Mouse (Mus musculus): ENCODE results near the gene Trappc11. TPM values are rescaled to one million over a fixed set of nuclear protein-coding genes. Genes with fewer than 3 reads are reported as not detected.

The Trappc11 gene
- total and polyA plus RNA-seq, 2 experiments, result 12.6 to 25.6 TPM

DNA sequence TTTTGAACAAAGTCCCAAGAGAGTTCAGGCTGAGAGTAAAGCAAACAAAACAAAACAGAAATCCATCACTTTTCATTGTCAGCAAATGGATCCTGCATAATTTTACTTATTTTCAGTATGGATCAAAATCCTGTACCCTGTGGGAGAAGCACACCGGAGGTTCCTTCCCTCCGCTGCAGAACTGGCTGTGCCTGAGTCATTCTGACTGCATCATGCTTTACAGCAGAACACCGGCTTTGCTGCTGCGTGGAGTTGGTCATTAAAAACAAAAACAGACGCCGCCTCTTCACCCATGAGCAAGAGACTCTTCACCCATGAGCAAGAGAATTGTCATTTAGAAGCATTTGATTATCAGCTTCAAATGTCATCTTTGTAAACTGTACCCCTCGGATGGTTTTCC, 27.5 kb upstream of the Trappc11 start:
- Histone ChIP-seq H3K36me3 (ENCODE audit: control insufficient read depth, insufficient read depth, low read length) (no peaks in the 10 kb centered on the region), H3K9ac (ENCODE audit: low read depth, low read length) (no peak overlapping the region), H3K4me3 (ENCODE audit: insufficient read depth, low read depth, low read length) (no peak overlapping the region), H3K27ac (replicated peaks; ENCODE audit: insufficient read depth, low read depth, low read length) (no peak overlapping the region), H3K79me2 (ENCODE audit: control insufficient read depth, insufficient read depth, low read length) (no peaks in the 10 kb centered on the region), H3K4me1 (ENCODE audit: control insufficient read depth, insufficient read depth, low read length) (peaks cover 2% of the 10 kb centered on the region; the same call in 1 of the 2 replicates), H3K27me3 (ENCODE audit: control insufficient read depth, insufficient read depth, low read length) (no peaks in the 10 kb centered on the region)
- no peak for DNase-seq (ENCODE audit: extremely low read depth, low read depth, low spot score)
- WGBS, result 90% methylated on average over 7 of the region's 7 CpGs
- TF ChIP-seq CTCF (IDR thresholded peaks at IDR 0.05; ENCODE audit: low read depth, low read length) (no peak), POLR2A (IDR thresholded peaks at IDR 0.05; ENCODE audit: extremely low read depth, insufficient read depth, low read length) (no peak)

DNA sequence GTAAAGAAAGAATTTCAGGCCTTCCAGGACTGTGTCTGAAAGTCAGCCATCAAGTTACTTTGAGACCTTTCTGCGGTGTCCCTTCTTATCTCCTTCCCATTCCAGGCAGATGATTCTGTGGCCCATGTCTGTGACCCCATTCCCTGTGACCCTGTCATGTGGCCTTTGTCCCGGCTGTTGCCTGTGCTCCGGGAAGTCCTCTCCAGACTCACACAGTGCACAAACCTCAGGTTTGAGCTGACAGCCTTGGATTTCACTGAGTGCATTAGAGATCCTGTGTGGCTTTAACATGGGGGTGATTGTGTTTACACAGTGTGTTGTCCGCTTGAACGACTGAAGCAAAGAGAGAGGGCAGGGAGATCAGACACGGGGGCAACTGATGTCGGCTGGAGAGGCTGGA, 25.0 kb upstream of the Trappc11 start:
- no peaks in the 10 kb centered on the region for H3K36me3 ChIP-seq (ENCODE audit: control insufficient read depth, insufficient read depth, low read length)
- H3K4me3 ChIP-seq (ENCODE audit: insufficient read depth, low read depth, low read length), result no peak overlapping the region
- H3K79me2 ChIP-seq (ENCODE audit: control insufficient read depth, insufficient read depth, low read length), result no peaks in the 10 kb centered on the region
- no peak overlapping the region for H3K9ac ChIP-seq (ENCODE audit: low read depth, low read length)
- no peaks in the 10 kb centered on the region for H3K27me3 ChIP-seq (ENCODE audit: control insufficient read depth, insufficient read depth, low read length)
- peaks cover 2% of the 10 kb centered on the region; the same call in 1 of the 2 replicates for H3K4me1 ChIP-seq (ENCODE audit: control insufficient read depth, insufficient read depth, low read length)
- 14% methylated on average over 7 of the region's 7 CpGs for WGBS
- peak; percentile 53 for DNase-seq (ENCODE audit: extremely low read depth, low read depth, low spot score)
- H3K27ac ChIP-seq (replicated peaks; ENCODE audit: insufficient read depth, low read depth, low read length), result no peak overlapping the region
- no peak for TF ChIP-seq CTCF (IDR thresholded peaks at IDR 0.05; ENCODE audit: low read depth, low read length)
- TF ChIP-seq POLR2A (IDR thresholded peaks at IDR 0.05; ENCODE audit: extremely low read depth, insufficient read depth, low read length), result no peak

DNA sequence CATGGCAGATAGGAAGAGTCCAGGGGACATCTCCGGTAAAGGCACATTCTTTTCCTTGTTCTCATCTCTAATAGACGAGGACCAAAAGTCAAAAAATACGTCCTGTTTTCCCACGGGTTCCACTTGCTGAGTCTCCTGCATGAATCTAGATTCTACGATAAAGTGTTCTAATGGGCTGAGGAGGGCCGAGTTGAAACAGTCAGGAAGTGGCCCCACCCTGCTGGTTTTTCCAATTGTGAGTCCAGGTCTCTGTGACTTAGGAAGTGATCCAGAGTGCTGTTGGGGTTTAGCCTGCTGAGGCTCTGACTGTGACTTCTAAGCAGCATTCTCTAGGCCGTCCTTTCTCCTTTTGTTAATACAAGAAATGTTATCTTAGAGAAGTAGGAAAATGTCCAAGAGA, 23.2 kb upstream of the Trappc11 start:
- no peaks in the 10 kb centered on the region for H3K79me2 ChIP-seq (ENCODE audit: control insufficient read depth, insufficient read depth, low read length)
- H3K27ac ChIP-seq (replicated peaks; ENCODE audit: insufficient read depth, low read depth, low read length), result no peak overlapping the region
- H3K27me3 ChIP-seq (ENCODE audit: control insufficient read depth, insufficient read depth, low read length), result no peaks in the 10 kb centered on the region
- DNase-seq (ENCODE audit: extremely low read depth, low read depth, low spot score), result no peak
- WGBS, result 80% methylated on average over 7 of the region's 7 CpGs
- TF ChIP-seq CTCF (IDR thresholded peaks at IDR 0.05; ENCODE audit: low read depth, low read length), result no peak
- TF ChIP-seq POLR2A (IDR thresholded peaks at IDR 0.05; ENCODE audit: extremely low read depth, insufficient read depth, low read length), result no peak
- H3K9ac ChIP-seq (ENCODE audit: low read depth, low read length), result no peak overlapping the region
- peaks cover 2% of the 10 kb centered on the region; the same call in 1 of the 2 replicates for H3K36me3 ChIP-seq (ENCODE audit: control insufficient read depth, insufficient read depth, low read length)
- peaks cover 2% of the 10 kb centered on the region; the same call in 1 of the 2 replicates for H3K4me1 ChIP-seq (ENCODE audit: control insufficient read depth, insufficient read depth, low read length)
- no peak overlapping the region for H3K4me3 ChIP-seq (ENCODE audit: insufficient read depth, low read depth, low read length)

DNA sequence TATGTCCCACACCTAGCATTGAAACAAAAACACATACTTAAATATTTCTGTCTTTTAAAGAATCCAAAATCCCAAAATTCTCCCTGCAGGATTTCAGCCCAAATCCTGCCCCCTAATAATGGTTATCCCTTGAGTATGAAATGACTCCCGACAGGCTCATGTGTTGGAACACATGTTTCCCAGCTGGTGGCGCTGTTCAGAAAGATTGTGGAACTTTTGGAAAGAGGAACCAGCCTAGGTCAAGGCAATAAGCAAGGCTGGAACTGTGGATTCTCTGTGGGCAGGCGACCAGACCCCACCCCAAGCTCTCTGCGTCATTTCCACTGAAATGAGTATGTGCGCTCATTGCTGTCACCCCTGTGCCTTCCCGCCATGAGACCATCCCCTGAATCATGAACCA, 20.3 kb upstream of the Trappc11 start:
- no peak overlapping the region for H3K27ac ChIP-seq (replicated peaks; ENCODE audit: insufficient read depth, low read depth, low read length)
- peak; percentile 36 for DNase-seq (ENCODE audit: extremely low read depth, low read depth, low spot score)
- TF ChIP-seq CTCF (IDR thresholded peaks at IDR 0.05; ENCODE audit: low read depth, low read length) (peak; percentile 17; the same call in 1 of the 2 replicates), POLR2A (IDR thresholded peaks at IDR 0.05; ENCODE audit: extremely low read depth, insufficient read depth, low read length) (no peak)
- WGBS, result 86% methylated on average over 6 of the region's 6 CpGs
- peaks cover 20% of the 10 kb centered on the region for H3K36me3 ChIP-seq (ENCODE audit: control insufficient read depth, insufficient read depth, low read length)
- H3K4me3 ChIP-seq (ENCODE audit: insufficient read depth, low read depth, low read length), result no peak overlapping the region
- peaks cover 2% of the 10 kb centered on the region; the same call in 1 of the 2 replicates for H3K4me1 ChIP-seq (ENCODE audit: control insufficient read depth, insufficient read depth, low read length)
- H3K9ac ChIP-seq (ENCODE audit: low read depth, low read length), result no peak overlapping the region
- no peaks in the 10 kb centered on the region for H3K79me2 ChIP-seq (ENCODE audit: control insufficient read depth, insufficient read depth, low read length)
- H3K27me3 ChIP-seq (ENCODE audit: control insufficient read depth, insufficient read depth, low read length), result no peaks in the 10 kb centered on the region

DNA sequence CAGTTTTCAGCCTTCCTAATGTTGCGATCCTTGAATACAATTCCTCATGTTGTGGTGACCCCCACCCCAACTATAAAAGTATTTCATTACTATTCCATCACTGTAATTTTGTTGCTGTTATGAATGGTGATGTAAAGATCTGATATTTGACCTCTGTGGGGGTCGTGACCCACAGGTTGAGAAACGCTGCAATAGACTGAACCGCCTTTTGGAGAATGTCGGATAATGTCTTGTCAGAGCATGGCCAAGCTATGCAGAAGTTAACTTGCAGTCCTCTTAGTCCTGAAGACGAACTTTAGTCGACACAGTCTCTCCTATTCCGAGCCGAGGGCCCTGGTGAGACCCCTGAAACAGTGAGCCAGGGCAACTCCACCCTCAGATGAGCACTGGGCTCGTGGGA, 13.8 kb upstream of the Trappc11 start:
- Histone ChIP-seq H3K36me3 (ENCODE audit: control insufficient read depth, insufficient read depth, low read length) (peaks cover 59% of the 10 kb centered on the region), H3K9ac (ENCODE audit: low read depth, low read length) (no peak overlapping the region), H3K27ac (replicated peaks; ENCODE audit: insufficient read depth, low read depth, low read length) (no peak overlapping the region), H3K27me3 (ENCODE audit: control insufficient read depth, insufficient read depth, low read length) (no peaks in the 10 kb centered on the region), H3K79me2 (ENCODE audit: control insufficient read depth, insufficient read depth, low read length) (no peaks in the 10 kb centered on the region), H3K4me3 (ENCODE audit: insufficient read depth, low read depth, low read length) (no peak overlapping the region), H3K4me1 (ENCODE audit: control insufficient read depth, insufficient read depth, low read length) (no peaks in the 10 kb centered on the region)
- TF ChIP-seq CTCF (IDR thresholded peaks at IDR 0.05; ENCODE audit: low read depth, low read length) (no peak), POLR2A (IDR thresholded peaks at IDR 0.05; ENCODE audit: extremely low read depth, insufficient read depth, low read length) (no peak)
- no peak for DNase-seq (ENCODE audit: extremely low read depth, low read depth, low spot score)
- WGBS, result 98% methylated on average over 10 of the region's 10 CpGs

DNA sequence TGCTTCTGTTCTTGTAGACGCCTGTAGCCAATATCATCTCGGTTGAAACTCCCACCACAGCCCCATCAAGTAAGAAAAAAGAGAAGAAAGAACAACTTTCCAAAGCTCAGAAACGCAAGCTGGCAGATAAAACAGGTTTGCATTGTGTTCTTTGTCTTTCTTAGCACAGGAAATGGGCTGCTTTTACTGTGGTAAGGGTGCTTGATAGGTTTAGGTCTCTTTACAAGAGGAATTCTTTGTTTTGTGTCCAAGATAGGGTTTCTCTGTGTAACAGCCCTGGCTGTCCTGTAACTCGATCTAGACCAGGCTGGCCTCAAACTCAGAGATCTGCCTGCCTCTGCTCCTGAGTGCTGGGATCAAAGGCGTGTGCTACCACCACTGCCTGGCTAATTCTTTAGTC, 10.8 kb upstream of the Trappc11 start:
- Histone ChIP-seq H3K4me1 (ENCODE audit: control insufficient read depth, insufficient read depth, low read length) (no peaks in the 10 kb centered on the region), H3K27ac (replicated peaks; ENCODE audit: insufficient read depth, low read depth, low read length) (no peak overlapping the region), H3K79me2 (ENCODE audit: control insufficient read depth, insufficient read depth, low read length) (no peaks in the 10 kb centered on the region), H3K4me3 (ENCODE audit: insufficient read depth, low read depth, low read length) (no peak overlapping the region), H3K36me3 (ENCODE audit: control insufficient read depth, insufficient read depth, low read length) (peaks cover 48% of the 10 kb centered on the region), H3K9ac (ENCODE audit: low read depth, low read length) (no peak overlapping the region), H3K27me3 (ENCODE audit: control insufficient read depth, insufficient read depth, low read length) (no peaks in the 10 kb centered on the region)
- DNase-seq (ENCODE audit: extremely low read depth, low read depth, low spot score), result no peak
- 94% methylated on average over 5 of the region's 5 CpGs for WGBS
- TF ChIP-seq CTCF (IDR thresholded peaks at IDR 0.05; ENCODE audit: low read depth, low read length), result no peak
- TF ChIP-seq POLR2A (IDR thresholded peaks at IDR 0.05; ENCODE audit: extremely low read depth, insufficient read depth, low read length), result no peak
